Mouse (Mus musculus): ENCODE results near the gene Afap1. TPM values are rescaled to one million over a fixed set of nuclear protein-coding genes. Genes with fewer than 3 reads are reported as not detected.
A peak's percentile ranks its signal among the peaks of the same experiment; 100 is the strongest.

Gene Afap1
- polyA plus RNA-seq, 1 experiment = 17.2 TPM

- Histone ChIP-seq H3K4me1 (ENCODE audit: control insufficient read depth, insufficient read depth, low read length) (peaks cover 21% of the 10 kb centered on the region; the same call in 1 of the 2 replicates), H3K4me3 (ENCODE audit: insufficient read depth, low read depth, low read length) (no peak overlapping the region), H3K27ac (ENCODE audit: insufficient read depth, low read depth, low read length) (no peak overlapping the region), H3K27me3 (replicated peaks; ENCODE audit: control insufficient read depth, insufficient read depth, low read length) (no peaks in the 10 kb centered on the region), H3K36me3 (ENCODE audit: control insufficient read depth, insufficient read depth, low read length) (no peaks in the 10 kb centered on the region)
- 80% methylated on average over 4 of the region's 4 CpGs for WGBS
- no peak for DNase-seq
- TF ChIP-seq CTCF (conservative IDR thresholded peaks at IDR 0.05; ENCODE audit: insufficient read depth, insufficient read length, low read depth, low read length) (no peak), POLR2A (IDR thresholded peaks at IDR 0.05; ENCODE audit: low read depth, low read length) (no peak)
Measured at GRCm38 (mm10) chr5:35896556-35896955, 3.4 kb downstream of the Afap1 start.

GRCm38 (mm10) chr5:35897147-35897546, 4.0 kb downstream of the Afap1 start:
- no peak for TF ChIP-seq POLR2A (IDR thresholded peaks at IDR 0.05; ENCODE audit: low read depth, low read length)
- TF ChIP-seq CTCF (conservative IDR thresholded peaks at IDR 0.05; ENCODE audit: insufficient read depth, insufficient read length, low read depth, low read length) = no peak
- WGBS = 56% methylated on average over 4 of the region's 4 CpGs
- DNase-seq = no peak
- no peak overlapping the region for H3K4me3 ChIP-seq (ENCODE audit: insufficient read depth, low read depth, low read length)
- H3K36me3 ChIP-seq (ENCODE audit: control insufficient read depth, insufficient read depth, low read length) = no peaks in the 10 kb centered on the region
- H3K4me1 ChIP-seq (ENCODE audit: control insufficient read depth, insufficient read depth, low read length) = peaks cover 21% of the 10 kb centered on the region; the same call in 1 of the 2 replicates
- no peak overlapping the region for H3K27ac ChIP-seq (ENCODE audit: insufficient read depth, low read depth, low read length)
- no peaks in the 10 kb centered on the region for H3K27me3 ChIP-seq (replicated peaks; ENCODE audit: control insufficient read depth, insufficient read depth, low read length)

- no peak overlapping the region for H3K27ac ChIP-seq (ENCODE audit: insufficient read depth, low read depth, low read length)
- no peak for TF ChIP-seq POLR2A (IDR thresholded peaks at IDR 0.05; ENCODE audit: low read depth, low read length)
- TF ChIP-seq CTCF (conservative IDR thresholded peaks at IDR 0.05; ENCODE audit: insufficient read depth, insufficient read length, low read depth, low read length) = no peak
- no peaks in the 10 kb centered on the region for H3K27me3 ChIP-seq (replicated peaks; ENCODE audit: control insufficient read depth, insufficient read depth, low read length)
- 41% methylated on average over 4 of the region's 4 CpGs for WGBS
- H3K36me3 ChIP-seq (ENCODE audit: control insufficient read depth, insufficient read depth, low read length) = no peaks in the 10 kb centered on the region
- peaks cover 21% of the 10 kb centered on the region; the same call in 1 of the 2 replicates for H3K4me1 ChIP-seq (ENCODE audit: control insufficient read depth, insufficient read depth, low read length)
- DNase-seq = peak; percentile 59
- no peak overlapping the region for H3K4me3 ChIP-seq (ENCODE audit: insufficient read depth, low read depth, low read length)
Measured at GRCm38 (mm10) chr5:35898114-35898513, 5.0 kb downstream of the Afap1 start.

- no peak for DNase-seq
- no peak for TF ChIP-seq CTCF (conservative IDR thresholded peaks at IDR 0.05; ENCODE audit: insufficient read depth, insufficient read length, low read depth, low read length)
- no peak for TF ChIP-seq POLR2A (IDR thresholded peaks at IDR 0.05; ENCODE audit: low read depth, low read length)
- Histone ChIP-seq H3K4me3 (ENCODE audit: insufficient read depth, low read depth, low read length) (no peak overlapping the region), H3K4me1 (ENCODE audit: control insufficient read depth, insufficient read depth, low read length) (peaks cover 21% of the 10 kb centered on the region; the same call in 1 of the 2 replicates), H3K36me3 (ENCODE audit: control insufficient read depth, insufficient read depth, low read length) (no peaks in the 10 kb centered on the region), H3K27ac (ENCODE audit: insufficient read depth, low read depth, low read length) (no peak overlapping the region), H3K27me3 (replicated peaks; ENCODE audit: control insufficient read depth, insufficient read depth, low read length) (no peaks in the 10 kb centered on the region)
- WGBS = 77% methylated on average over 3 of the region's 3 CpGs
Measured at GRCm38 (mm10) chr5:35898994-35899393, 5.9 kb downstream of the Afap1 start.

DNA sequence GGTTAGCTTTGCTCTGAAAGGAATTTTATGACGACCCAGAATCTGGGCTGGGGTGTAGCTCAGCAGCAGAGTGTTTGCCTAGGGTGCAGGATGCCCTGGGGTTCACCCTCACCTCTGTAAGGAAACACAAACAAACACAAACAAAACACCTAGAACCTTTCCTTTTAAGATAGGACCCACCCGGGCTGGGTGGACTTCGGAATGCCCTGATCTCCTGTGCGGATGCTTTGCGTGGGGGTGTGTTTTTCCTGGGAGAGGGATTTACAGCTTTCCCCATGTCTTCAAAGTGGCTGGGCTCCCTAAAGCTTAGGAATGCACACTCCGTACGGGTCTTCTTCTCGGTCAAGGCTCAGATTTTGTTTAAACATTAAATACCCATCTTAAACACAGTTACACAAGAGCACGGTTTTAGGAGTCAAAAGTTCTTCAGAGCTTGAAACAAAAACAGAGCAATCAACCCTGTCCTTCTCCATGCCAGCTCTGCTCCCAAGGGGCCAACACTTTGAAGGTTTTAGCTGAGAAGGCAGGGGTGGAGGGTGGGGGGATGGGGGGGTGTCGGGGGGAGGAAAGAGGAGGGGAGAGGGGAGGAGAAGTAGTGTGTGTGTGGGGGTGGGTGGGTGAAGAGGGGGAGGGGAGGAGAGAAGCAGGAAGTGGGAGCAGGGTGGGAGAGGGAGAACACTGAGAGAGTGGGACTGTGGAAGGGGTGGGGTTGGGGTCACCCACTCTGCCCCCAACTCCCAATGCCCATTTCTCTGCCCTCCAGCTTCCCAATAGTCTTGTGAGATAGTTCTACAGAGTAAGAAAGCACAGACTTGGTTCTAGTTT, 7.5 kb downstream of the Afap1 start:
- peaks cover 25% of the 10 kb centered on the region; the same call in 1 of the 2 replicates for H3K4me1 ChIP-seq (ENCODE audit: control insufficient read depth, insufficient read depth, low read length)
- WGBS = 32% methylated on average over 10 of the region's 10 CpGs
- no peaks in the 10 kb centered on the region for H3K27me3 ChIP-seq (replicated peaks; ENCODE audit: control insufficient read depth, insufficient read depth, low read length)
- no peaks in the 10 kb centered on the region for H3K36me3 ChIP-seq (ENCODE audit: control insufficient read depth, insufficient read depth, low read length)
- TF ChIP-seq POLR2A (IDR thresholded peaks at IDR 0.05; ENCODE audit: low read depth, low read length) (no peak), CTCF (conservative IDR thresholded peaks at IDR 0.05; ENCODE audit: insufficient read depth, insufficient read length, low read depth, low read length) (no peak)
- peak overlapping the region; percentile 62 for H3K27ac ChIP-seq (ENCODE audit: insufficient read depth, low read depth, low read length)
- no peak overlapping the region for H3K4me3 ChIP-seq (ENCODE audit: insufficient read depth, low read depth, low read length)
- peak; percentile 74 for DNase-seq

- TF ChIP-seq POLR2A (IDR thresholded peaks at IDR 0.05; ENCODE audit: low read depth, low read length) (no peak), CTCF (conservative IDR thresholded peaks at IDR 0.05; ENCODE audit: insufficient read depth, insufficient read length, low read depth, low read length) (no peak)
Measured at GRCm38 (mm10) chr5:35901226-35901809, 8.2 kb downstream of the Afap1 start.

DNA sequence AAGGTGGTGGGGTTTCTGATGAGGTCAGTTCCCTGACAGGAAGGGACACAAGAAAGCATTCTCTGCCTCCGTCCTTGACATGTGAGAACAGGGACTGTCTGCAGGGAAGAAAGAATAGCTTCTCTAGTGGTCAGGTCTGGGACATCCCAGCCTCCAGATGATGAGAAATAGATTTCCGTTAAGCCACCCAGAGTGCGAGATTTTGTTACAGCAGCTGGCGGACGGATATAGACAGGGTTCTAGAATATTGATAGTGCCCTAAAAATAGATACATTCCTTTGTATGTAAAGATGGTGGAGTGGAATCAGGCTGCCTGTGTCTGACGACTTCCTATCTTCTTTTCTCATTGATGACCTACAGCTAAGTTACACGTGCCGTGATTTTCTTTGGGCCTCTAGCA, 10.3 kb downstream of the Afap1 start:
- no peak for DNase-seq
- H3K36me3 ChIP-seq (ENCODE audit: control insufficient read depth, insufficient read depth, low read length) = no peaks in the 10 kb centered on the region
- 79% methylated on average over 8 of the region's 8 CpGs for WGBS
- TF ChIP-seq CTCF (conservative IDR thresholded peaks at IDR 0.05; ENCODE audit: insufficient read depth, insufficient read length, low read depth, low read length) = no peak
- no peak for TF ChIP-seq POLR2A (IDR thresholded peaks at IDR 0.05; ENCODE audit: low read depth, low read length)
- no peaks in the 10 kb centered on the region for H3K27me3 ChIP-seq (replicated peaks; ENCODE audit: control insufficient read depth, insufficient read depth, low read length)
- peaks cover 29% of the 10 kb centered on the region for H3K4me1 ChIP-seq (ENCODE audit: control insufficient read depth, insufficient read depth, low read length)
- H3K27ac ChIP-seq (ENCODE audit: insufficient read depth, low read depth, low read length) = no peak overlapping the region
- no peak overlapping the region for H3K4me3 ChIP-seq (ENCODE audit: insufficient read depth, low read depth, low read length)

More at GRCm38 (mm10) chr5:35901226-35901809, 8.2 kb downstream of the Afap1 start:
- no peaks in the 10 kb centered on the region for H3K36me3 ChIP-seq (ENCODE audit: control insufficient read depth, insufficient read depth, low read length)
- H3K4me1 ChIP-seq (ENCODE audit: control insufficient read depth, insufficient read depth, low read length) = peaks cover 25% of the 10 kb centered on the region; the same call in 1 of the 2 replicates
- H3K27ac ChIP-seq (ENCODE audit: insufficient read depth, low read depth, low read length) = peak overlapping the region; percentile 34; the same call in 1 of the 2 replicates
- 41% methylated on average over 12 of the region's 12 CpGs for WGBS
- H3K4me3 ChIP-seq (ENCODE audit: insufficient read depth, low read depth, low read length) = no peak overlapping the region
- no peak for DNase-seq
- no peaks in the 10 kb centered on the region for H3K27me3 ChIP-seq (replicated peaks; ENCODE audit: control insufficient read depth, insufficient read depth, low read length)

Data from kidney, adult 2 months (tissue).